Mouse (Mus musculus) brain, adult 2 months (tissue): ENCODE data around the gene Pakap.

Experiments used
- DNase-seq: peaks from one replicate; pipeline ENCODE4 v3.0.0; 2011; ENCODE audit warnings: low read depth, low spot score

Pakap gene

GRCm38 (mm10) chr4:57798286-57799018 is 230.5 kb downstream of the Pakap start:
- DNase-seq: no peak

DNA sequence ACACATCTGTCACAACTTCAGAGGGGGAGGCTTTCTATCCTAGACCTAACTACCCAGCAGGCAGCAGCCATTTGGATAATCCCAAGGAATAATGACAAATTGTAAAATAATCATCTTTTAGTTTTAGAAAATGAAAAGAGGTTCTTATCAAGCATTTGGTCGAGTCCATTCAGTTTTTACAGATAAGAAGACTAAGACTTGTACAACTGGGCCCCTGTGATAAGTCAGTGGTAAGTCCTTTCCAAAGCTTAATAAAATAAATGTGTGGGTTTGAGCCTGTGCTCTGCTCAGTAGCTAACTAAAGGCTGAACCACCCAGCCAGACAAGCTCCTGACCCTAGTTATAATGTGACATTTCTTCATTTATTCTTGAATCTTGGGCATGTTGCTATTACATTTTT is 231.3 kb downstream of the Pakap start:
- DNase-seq: no peak

DNA sequence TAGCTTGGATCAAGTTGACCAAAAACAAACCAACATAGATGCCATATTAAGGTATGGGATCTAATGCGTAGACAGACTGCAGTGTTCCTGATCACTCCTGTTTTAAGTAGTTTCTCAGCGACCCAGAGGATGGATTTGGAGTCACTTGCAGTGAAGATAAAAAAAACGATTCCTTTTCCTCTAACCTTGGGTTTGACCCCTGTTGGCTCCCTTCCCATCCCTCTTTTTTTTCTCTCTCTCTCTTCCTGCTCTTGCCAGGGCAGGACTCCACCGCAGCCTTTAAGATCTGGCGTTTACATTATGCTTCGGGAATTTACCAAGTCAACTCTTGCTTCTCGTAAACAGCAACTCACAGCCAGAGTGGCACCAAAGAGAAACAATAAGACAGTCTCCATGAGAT is 233.3 kb downstream of the Pakap start:
- DNase-seq: no peak

GRCm38 (mm10) chr4:57801986-57802385 is 234.0 kb downstream of the Pakap start:
- no peak for DNase-seq

DNA sequence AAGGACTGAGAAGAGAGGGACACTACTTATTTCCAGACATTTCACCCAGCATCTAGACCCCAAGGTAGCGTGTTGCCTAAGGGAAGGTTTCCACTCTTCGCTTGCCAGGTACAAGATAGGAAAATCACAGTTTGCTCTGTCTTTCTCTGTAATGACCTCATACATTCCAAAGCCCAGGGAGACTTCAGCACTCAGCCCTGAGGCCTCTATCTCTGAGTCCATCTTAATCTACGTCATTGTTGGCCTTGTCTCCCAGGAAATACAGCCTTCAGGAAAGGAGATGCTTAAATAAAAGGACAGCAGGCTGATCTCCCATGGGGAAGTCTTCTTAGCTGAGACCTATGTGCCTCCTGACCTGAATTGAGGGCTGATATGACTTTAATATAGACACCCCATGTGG is 234.4 kb downstream of the Pakap start:
- DNase-seq: no peak

DNA sequence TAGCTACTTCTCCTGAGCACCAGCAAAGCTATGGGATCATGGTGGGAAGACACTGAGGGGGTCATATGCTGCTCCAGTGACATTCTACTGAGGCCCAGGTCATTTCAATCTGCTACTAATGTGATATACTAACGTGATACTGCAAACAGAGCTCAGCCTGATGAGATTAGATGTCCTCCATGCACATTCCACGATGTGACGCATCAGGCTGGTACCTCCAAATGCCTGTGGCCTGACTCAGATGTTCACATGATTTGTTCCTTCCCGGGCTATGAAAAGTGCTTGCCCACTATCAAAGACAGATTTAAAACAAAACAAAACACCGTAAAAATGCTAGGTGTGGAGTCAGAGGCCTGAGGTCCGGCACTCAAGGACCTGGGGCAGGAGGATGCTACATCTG is 236.9 kb downstream of the Pakap start:
- DNase-seq: no peak

DNA sequence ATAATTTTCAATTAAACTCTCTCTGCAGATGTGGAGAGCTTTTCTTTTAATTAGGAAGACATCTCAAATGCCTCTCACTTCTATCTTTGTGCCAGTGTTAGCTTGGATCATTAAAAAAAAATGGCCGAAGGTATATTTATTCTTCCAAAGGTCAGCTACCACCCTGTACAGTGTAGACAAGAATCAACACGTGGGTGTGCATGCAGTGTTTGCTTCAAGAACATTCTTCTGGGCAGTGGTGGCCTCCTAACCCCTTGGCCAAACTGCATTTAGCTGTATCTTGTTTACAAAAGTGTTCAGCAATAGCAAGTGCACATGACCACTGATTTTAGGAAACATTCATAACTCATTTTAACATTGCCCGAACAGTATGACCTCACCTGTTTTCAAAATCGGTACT is 241.5 kb downstream of the Pakap start:
- no peak for DNase-seq

- no peak for DNase-seq
These were observed 244.1 kb downstream of the Pakap start for GRCm38 (mm10) chr4:57812075-57812474.

DNA sequence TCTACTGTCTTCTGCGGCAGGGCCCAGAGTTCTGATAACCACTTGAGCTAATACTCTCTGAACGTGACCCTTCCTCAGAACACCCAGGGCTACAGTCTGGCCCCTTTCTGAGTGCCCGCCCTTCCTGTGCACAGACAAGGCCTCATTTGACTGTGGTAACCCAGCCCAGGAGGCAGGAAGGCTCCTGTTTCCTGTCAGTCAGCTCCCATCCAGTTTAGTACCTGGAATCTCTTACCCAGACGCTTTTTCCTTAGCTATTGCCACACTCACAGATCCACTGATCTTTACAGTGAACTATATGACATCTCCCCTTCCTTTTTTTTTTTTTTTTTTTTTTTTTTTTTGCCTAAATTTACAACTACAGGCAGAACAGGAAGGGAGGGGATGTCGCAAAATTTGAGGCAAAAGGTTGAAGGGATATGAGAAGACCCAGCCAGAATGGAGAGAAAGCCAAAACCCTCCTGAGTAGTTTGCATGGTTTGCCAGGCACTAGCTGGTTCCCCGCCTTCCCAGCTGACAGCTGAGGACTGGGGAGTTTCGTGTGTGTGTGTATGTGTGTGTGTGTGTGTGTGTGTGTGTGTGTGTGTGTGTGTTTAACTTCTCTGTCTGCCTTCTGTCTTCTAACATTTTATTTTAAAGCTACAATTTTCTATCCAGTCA is 245.1 kb downstream of the Pakap start:
- DNase-seq: peak; percentile 44

GRCm38 (mm10) chr4:57813576-57813945 is 245.6 kb downstream of the Pakap start:
- DNase-seq: no peak

- no peak for DNase-seq
These were observed 247.4 kb downstream of the Pakap start for GRCm38 (mm10) chr4:57815355-57815754.

GRCm38 (mm10) chr4:57816146-57816545 is 248.2 kb downstream of the Pakap start:
- DNase-seq: no peak

- DNase-seq: no peak
These were observed 252.9 kb downstream of the Pakap start for GRCm38 (mm10) chr4:57820839-57821374.

- DNase-seq: peak; percentile 64
These were observed 253.8 kb downstream of the Pakap start for GRCm38 (mm10) chr4:57821556-57822356.

DNA sequence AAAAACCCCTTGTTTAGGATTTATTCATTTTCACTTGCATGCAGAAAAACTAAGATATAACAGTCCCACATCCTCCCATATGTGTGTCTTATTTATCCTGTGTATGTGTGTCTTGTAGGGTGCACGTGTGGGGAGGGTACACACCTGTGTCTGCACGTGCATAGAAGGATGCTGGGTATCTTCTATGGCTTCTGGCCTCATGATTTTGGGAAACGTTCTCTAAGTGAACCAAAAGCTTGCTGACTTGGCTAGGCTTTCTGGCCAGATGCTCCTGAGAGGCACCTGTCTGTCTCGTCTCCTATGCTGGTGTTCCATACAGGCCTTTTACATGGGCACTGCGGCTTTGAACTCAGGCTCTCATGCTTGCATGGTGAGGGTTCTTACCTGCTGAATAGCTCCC is 254.7 kb downstream of the Pakap start:
- no peak for DNase-seq

- DNase-seq: no peak
These were observed 256.8 kb downstream of the Pakap start for GRCm38 (mm10) chr4:57824626-57825240.

GRCm38 (mm10) chr4:57826272-57826671 is 258.3 kb downstream of the Pakap start:
- peak; percentile 52 for DNase-seq

GRCm38 (mm10) chr4:57829131-57829530 is 261.2 kb downstream of the Pakap start:
- no peak for DNase-seq

- DNase-seq: no peak
These were observed 261.8 kb downstream of the Pakap start for GRCm38 (mm10) chr4:57829740-57830139.

DNA sequence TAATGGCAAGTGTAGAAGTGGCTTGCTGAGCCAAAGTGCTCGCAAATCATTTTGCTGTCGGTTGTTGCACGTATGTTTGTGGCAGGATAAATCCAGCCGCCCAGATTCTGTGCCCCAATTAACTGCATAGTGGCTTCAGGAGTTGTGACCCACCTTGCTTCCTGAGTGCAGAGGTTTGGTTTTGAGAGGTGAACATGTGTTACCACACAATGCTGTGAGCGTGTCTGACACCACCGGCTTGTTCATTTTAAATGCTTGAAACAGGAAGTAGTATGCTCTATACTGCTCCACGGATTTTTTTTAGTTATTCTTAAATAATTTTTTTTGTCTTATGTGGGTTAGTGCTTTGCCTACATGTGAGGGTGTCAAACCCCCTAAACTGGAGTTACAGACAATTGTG is 264.3 kb downstream of the Pakap start:
- no peak for DNase-seq

DNA sequence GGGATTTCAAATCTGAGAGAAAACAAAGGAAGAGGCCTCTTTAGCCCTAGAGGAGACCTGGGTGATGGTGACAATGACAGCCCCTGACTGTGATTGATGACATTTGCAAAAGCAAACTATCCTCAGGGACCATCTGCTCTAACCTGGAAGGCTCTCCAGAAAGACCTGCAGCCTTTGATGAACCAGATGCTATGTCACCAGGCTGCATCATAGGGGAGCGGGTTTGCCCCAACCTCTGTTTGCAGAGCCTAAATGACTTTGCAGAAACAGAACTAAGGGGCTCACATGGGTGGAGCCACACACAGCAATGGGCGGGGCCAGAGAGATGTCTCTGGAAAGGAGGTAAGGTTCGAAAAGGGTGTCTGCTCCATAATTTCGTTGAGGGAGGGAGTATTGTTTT is 265.1 kb downstream of the Pakap start:
- no peak for DNase-seq

DNA sequence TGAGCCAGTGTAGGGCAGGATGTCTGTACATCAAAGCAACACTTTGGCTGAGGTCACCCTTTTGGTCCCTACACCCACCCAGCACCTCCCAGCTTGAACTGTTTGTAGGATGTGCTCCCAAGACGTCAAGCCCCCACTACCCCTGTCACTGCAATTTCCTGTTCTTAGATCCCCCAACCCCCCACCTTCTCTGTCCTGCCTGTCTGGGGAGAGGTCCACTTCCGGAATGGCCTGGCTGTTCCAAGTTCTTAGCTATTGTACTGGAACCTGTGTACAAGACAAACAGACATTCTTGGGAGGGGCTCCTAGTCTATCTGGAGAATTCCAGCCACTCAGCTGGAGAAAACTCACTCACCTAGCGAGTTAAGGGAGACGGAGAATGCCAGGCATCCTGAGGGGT is 266.2 kb downstream of the Pakap start:
- DNase-seq: no peak
